Mouse (Mus musculus) urinary bladder, postnatal 14 days (tissue): ENCODE measurements around the gene Atg7.
A peak's percentile ranks its signal among the peaks of the same experiment; 100 is the strongest.

ENCODE experiments used
- DNase-seq: peaks from one replicate; pipeline ENCODE4 v3.0.0; 2021; ENCODE audit warnings: low spot score

Gene Atg7

DNA sequence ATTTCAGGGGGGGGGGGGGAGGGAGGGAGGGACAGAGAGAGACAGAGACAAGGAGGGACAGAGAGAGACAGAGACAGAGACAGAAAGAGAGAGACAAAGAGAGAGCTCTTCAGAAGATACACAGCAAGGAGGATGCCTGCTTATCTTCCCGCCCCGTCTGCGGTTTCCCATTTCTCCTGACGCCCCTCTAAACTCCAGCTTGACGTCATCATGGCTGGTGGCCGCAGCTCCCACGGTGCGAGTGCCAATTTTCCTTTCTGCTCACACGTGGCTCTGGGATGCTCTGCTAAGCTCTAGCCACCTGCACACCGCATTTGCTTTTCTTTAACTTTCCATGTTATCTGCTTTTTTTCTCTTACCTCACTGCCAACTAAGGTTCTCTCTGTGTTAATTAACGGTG is 175.1 kb downstream of the Atg7 start:
- no peak for DNase-seq

DNA sequence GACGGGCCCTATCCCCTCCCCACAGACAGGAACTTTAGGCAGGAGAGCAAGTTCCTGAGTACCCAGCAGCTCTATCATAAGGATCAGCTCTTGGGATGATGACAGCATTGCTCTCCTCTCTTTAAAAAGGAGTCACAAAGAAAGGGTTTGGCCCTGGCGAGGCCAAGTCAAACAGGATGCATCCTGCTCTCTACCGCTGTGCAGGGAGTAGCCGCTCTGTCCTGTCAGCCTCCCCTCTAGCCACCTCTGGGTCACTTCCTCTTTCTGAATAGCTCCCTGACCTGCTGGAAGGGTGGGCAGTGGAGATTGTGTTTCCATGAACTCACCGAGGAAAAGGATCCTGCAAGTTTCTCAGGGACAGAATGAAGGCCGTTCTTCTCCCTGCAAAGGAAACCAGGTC is 175.6 kb downstream of the Atg7 start:
- no peak for DNase-seq

DNA sequence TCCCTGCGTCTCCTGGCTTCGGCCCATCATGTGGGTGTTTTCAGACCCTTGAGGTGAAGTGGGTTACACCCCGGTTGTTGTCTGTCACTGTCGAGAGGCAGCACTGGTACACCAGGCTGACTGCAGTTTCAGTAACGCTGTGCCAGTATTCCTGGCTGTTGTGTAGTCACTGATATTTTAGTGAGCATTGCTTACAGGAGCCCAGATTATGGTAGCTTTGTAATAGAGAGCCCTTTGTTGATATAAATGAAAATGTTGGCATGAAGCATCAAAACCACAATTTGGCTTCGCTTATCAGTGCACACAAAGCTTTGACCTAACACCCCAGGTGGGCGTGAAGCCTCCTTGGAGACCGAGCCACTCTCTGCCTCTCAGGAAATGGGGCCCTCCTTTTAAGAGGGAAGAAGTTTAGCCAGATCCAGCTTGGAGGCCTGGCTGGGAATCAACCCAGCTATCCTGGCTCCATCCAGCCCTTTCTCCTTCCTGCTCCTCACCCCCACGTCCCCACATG is 177.1 kb downstream of the Atg7 start:
- peak; percentile 11 for DNase-seq

GRCm38 (mm10) chr6:114821646-114822045 is 178.7 kb downstream of the Atg7 start:
- DNase-seq = no peak

DNA sequence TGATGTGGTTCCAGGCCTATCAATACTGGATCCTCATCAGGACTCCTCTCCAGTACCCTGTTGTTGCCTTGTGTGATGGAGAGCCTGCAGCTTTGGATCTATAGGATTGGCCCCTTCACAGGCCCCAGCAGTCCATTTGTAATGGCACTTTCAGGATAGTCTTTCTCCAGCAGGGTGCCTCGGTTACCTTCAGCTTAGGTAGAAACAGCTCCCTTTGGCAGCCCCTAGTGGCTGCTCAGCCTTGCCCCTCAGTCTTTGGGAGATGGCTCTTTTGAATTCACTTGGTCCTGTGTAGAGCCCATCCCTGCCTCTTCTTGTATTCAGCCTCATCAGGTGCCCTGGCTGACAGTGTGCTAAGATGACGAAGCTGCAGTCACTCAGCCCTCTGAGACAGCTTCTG is 184.0 kb downstream of the Atg7 start:
- no peak for DNase-seq

- no peak for DNase-seq
These were observed 187.0 kb downstream of the Atg7 start for GRCm38 (mm10) chr6:114829660-114830438.

GRCm38 (mm10) chr6:114831807-114832206 is 188.9 kb downstream of the Atg7 start:
- DNase-seq = no peak

DNA sequence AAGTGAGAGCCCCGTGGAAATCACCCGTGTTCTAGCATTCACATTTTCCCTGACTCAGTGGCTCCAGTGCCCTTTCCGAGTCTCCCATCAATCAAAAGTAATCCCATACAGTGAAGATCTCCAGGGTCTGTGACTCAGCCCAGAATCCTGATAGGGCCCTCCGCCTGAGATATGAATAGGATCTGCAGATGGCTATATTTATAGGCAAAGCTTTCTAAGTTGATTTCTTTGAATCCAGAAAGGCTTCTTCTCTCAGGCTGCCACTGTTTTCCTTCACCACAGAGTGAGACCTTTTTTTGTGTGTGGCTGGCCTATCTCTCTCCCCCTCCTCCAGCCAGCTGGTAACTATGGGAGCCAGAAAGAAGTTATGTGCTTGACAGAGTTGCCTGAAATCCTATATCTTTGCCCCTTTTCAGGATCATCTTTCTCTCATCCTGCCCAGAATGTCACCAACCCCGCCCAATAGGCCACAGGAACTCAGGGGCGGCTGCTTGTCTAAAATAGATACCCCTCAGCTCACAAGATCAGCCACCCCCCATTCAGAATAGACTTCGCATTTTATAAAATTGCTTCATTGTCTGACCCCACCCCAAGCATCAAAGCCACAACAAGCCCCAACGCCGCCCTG is 190.3 kb downstream of the Atg7 start:
- DNase-seq = no peak

DNA sequence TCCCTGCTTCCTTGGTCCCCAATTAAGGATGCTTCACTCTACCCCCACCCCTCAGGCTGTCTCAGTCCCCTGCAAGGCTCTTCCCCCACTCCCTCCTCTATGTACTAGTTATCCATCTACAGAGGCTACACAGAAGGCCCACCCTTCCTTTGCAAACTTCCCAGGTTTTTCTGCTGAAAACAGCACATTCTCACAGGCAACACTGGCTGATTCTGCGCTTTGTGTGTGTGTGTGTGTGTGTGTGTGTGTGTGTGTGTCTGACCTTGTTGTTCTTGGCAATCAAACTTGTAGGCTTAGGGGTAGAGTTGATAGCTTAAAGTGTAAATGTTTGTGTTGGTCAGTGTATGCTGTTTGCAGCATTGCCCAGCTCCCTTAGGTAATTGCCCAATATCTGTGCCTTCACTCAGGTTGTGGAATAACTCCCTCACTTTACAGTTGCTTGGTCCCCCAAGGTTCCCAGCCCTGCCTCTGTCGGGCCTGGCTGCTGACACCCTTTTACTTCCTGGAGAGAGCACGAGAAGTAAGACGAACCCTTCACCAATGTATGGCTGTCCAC is 191.0 kb downstream of the Atg7 start:
- DNase-seq = no peak

DNA sequence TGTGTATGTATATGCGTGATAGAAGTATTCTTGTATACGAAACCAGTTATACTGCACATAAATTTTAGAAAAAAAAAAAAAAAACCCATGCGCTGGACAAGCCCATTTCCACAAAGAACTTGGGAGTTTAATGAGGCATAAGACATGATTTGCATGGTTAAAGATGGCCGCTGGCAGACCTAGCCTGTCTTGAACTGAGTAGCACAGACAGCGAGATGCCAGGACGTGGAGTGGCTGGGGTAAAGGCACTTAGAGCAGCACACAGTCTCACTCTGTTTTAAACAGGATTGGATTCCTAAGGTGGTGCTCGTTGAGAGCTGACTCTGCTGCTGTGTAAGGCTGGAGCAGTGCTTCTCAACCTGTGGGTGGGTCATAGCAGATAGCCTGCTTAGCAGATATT is 192.4 kb downstream of the Atg7 start:
- no peak for DNase-seq

GRCm38 (mm10) chr6:114835752-114836151 is 192.9 kb downstream of the Atg7 start:
- DNase-seq = no peak

DNA sequence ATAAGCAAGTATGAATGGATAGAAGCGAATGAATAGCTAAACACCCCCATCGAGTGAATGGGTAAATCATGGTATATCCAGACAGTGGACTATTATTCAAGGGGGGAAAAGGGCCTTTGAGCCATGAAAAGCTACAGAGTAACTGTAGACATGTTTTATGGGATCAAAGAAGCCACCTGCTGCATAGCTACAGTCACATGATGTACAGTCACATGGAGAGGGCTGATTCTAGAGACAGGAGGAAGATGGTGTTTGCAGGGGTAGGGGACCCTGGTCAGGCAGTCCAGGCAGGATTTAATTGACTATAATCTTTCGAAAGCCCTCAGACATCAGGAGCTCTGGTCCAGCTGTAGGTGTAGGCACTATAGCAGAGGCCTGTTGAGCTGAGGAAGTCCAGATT is 193.5 kb downstream of the Atg7 start:
- no peak for DNase-seq

- DNase-seq = no peak
These were observed 196.0 kb downstream of the Atg7 start for GRCm38 (mm10) chr6:114838872-114839271.

DNA sequence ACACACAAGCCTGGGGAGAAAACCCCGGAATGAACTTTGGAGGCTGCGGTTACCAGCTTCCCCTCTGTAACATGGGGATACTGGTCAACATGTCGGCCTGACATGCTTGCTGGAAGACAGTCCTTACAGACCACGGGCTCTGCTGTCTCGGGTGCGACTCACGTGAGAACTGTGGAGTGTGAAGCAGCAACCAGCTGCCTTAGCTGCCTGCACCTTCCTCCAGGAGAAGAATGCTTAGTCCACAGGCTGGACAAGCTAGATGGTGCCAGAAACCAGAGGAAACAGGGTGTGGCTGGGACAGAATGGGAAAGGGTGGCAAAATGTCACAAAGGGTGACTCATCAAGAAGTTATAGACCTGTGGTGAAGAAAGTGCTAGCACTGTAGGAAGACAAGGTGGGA is 197.1 kb downstream of the Atg7 start:
- DNase-seq = no peak

DNA sequence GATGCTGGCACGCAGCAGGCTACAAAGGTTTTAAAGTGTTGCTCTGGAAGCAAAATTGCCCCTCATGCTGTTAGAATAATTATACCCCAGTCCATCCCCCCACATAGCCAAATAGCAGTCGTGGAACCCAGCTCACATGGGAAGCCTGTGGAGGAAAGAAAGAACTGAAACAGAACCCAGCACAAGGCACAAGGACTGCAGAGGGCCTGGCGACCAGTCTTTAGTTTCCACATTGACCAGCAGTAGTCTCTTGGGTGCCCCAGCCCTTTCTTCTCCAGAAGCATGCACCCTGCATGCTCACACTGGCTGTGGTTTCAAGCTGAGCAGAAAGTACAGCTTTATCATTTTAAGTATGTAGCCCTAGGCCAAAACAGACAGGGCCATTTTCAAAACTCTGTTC is 199.2 kb downstream of the Atg7 start:
- no peak for DNase-seq

DNA sequence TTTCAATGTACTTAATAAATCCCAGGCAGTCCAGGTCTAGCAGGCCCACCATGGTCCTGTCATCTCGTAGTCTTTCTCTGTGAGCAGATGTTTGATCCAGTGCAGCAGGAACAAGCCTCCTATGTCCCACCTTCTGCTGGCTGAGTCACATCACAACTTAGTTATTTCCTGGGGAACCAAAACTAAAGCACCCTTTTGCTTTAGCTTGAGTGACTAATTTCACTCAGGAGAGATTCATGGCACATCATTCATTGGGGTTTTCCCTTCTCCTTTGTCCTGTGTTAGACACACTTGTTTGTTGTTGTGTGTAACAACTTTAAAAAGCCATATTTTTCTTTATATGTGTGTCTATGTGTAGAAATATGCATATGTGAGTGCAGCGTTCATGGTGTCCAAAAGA is 200.0 kb downstream of the Atg7 start:
- no peak for DNase-seq

- DNase-seq = no peak
These were observed 203.4 kb downstream of the Atg7 start for GRCm38 (mm10) chr6:114846153-114846772.

- no peak for DNase-seq
These were observed 204.8 kb downstream of the Atg7 start for GRCm38 (mm10) chr6:114847582-114848174.

DNA sequence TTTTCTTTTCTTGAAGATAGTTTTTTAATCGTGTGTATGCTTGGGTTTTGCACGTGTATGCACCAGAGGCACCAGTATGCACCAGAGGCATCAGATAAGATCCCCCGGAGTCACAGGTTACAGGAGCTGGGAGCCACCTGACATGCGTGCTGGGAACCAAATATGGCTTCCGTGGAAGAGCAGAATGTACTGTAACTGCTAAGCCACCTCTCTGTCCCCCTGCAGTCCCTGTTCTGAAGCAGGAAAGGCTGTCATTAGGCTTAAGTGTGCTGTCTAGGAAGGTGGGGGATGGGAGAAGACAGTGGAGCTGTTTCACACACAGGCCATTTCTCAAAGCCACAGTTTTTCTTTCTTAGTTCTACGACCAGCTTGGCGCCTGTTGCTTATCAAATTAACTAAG is 205.9 kb downstream of the Atg7 start:
- DNase-seq = no peak

- no peak for DNase-seq
These were observed 206.9 kb downstream of the Atg7 start for GRCm38 (mm10) chr6:114849787-114850186.

GRCm38 (mm10) chr6:114851688-114852087 is 208.8 kb downstream of the Atg7 start:
- no peak for DNase-seq

DNA sequence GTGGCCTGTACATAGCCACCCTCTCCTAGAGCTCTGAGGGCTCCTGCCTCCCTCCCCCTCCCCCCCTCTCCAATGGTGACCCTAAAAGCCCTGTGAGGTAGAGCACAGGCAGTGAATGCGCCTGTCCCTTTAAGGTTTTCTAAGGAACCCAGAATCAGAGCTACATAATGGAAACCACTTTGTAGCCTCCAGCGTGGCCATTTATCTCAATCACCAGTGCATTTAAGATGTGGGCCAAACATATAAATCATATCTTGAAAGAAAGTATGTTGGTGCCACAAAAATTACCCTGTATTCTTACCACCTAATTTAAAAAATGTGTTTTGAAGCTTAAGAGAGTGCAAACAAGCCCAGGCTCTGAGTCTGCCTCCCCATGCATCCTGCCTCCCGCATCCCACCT is 209.8 kb downstream of the Atg7 start:
- no peak for DNase-seq

DNA sequence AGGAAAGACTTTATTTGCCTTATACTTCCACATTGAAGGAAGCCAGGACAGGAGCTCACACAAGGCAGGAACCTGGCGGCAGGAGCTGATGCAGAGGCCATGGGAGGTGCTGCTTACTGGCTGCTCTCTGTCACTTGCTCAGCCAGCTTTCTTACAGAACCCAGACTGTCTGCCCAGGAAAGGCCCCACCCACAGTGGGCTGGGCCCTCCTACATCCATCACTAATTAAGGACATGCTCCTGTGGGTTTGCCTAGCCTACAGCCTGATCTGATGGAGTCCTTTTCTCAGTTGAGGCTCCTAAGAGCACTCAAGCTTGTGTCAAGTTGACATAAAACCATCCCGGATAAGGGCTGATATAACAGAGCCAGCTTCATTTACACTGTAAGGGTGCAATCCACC is 211.5 kb downstream of the Atg7 start:
- no peak for DNase-seq
